Mouse (Mus musculus): ENCODE measurements around the gene Kansl1l. TPM values are rescaled to one million over a fixed set of nuclear protein-coding genes. Genes with fewer than 3 reads are reported as not detected.

Kansl1l gene
- polyA plus RNA-seq, 1 experiment, result 14.5 TPM

DNA sequence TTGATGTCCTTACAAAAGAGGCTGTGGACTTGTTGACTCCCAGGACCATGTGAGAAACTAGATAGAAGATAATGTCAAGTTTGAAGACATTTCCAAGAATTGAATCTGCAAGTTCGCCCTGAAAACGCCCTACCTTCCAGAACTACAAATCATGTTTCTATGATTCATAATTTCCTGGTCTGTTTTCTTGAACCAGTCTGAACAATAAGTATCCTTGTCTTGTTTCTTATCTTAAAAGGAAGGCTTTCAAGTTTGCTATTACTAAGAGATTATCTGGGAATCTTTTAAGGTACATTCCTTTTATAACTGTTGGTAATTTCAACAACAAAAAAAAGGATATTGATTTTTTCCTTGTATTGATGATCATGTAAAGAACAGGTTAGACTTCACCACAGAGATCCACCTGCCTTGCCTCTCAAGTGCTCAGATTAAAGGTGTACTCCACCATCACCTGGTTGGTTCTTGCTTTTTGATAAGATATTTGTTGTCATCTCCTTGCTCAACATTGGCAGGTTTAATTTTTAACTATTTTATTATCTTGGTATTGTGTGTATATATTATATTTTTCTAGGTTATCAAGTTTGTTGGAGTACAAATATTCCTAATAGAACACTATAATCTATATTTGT, 24.4 kb downstream of the Kansl1l start:
- H3K4me1 ChIP-seq (ENCODE audit: control insufficient read depth, insufficient read depth, low read length), result no peaks in the 10 kb centered on the region
- TF ChIP-seq CTCF (IDR thresholded peaks at IDR 0.05; ENCODE audit: low read depth, low read length) (no peak), POLR2A (IDR thresholded peaks at IDR 0.05; ENCODE audit: borderline replicate concordance, low read depth, low read length) (no peak)
- H3K4me3 ChIP-seq (ENCODE audit: insufficient read depth, low read length), result no peak overlapping the region
- H3K27ac ChIP-seq (ENCODE audit: insufficient read depth, low read depth, low read length), result no peak overlapping the region

DNA sequence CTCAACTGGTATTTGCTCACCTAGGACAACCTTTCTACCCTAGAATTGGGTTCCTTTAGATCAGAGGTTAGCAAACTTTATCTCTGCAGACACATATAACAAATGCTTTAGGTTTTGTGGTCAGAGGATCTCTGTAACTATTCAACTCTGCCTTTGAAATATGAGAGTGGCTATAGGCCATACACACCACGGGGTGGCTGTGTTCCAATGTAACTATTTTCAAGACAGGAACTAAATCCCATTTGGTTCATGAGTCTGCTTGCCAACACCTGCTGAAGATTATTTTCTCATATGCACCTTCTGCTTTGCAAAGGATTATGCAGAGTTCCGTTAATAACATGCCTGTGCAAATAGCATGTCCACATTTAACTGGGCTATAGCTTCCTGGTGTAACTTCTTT, 35.1 kb downstream of the Kansl1l start:
- no peak overlapping the region for H3K4me3 ChIP-seq (ENCODE audit: insufficient read depth, low read length)
- peaks cover 3% of the 10 kb centered on the region for H3K4me1 ChIP-seq (ENCODE audit: control insufficient read depth, insufficient read depth, low read length)
- TF ChIP-seq POLR2A (IDR thresholded peaks at IDR 0.05; ENCODE audit: borderline replicate concordance, low read depth, low read length), result no peak
- TF ChIP-seq CTCF (IDR thresholded peaks at IDR 0.05; ENCODE audit: low read depth, low read length), result no peak
- H3K27ac ChIP-seq (ENCODE audit: insufficient read depth, low read depth, low read length), result no peak overlapping the region

DNA sequence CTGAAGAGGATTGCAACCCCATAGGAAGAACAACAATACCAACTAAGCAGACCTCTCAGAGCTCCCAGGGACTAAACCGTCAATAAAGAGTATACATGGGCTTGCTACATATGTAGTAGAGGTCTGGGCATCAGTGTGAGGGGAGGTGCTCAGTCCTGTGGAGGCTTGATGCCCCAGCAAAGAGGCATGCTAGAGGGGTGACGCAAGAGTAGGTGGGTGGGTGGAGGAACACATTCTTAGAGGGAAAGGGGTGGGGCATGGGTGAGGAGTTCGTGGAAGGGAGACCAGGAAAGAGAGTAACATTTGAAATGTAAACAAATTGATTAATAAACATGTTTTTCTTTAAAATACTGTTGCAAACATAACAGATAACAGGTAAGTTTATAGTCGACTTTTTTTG, 36.3 kb downstream of the Kansl1l start:
- H3K27ac ChIP-seq (ENCODE audit: insufficient read depth, low read depth, low read length), result no peak overlapping the region
- no peak overlapping the region for H3K4me3 ChIP-seq (ENCODE audit: insufficient read depth, low read length)
- TF ChIP-seq POLR2A (IDR thresholded peaks at IDR 0.05; ENCODE audit: borderline replicate concordance, low read depth, low read length) (no peak), CTCF (IDR thresholded peaks at IDR 0.05; ENCODE audit: low read depth, low read length) (no peak)
- peaks cover 3% of the 10 kb centered on the region for H3K4me1 ChIP-seq (ENCODE audit: control insufficient read depth, insufficient read depth, low read length)

DNA sequence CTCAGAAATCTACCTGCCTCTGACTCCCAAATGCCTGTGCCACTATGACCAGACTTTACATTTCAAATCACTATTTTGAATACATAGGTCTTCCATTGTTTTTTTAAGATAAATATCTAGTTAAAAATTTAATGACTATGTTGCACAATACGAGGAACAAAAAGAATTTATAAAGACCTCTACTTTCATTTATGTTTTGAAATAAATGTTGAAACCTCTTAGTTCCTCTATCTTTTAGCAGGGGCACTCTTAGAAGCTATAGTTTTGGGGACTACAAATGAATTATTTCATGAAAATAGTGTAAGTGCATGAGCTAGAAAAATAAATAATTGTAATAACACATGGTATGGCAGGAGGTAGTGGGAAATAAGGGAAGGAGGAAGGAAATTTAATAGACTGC, 38.6 kb downstream of the Kansl1l start:
- Histone ChIP-seq H3K4me3 (ENCODE audit: insufficient read depth, low read length) (no peak overlapping the region), H3K4me1 (ENCODE audit: control insufficient read depth, insufficient read depth, low read length) (peaks cover 3% of the 10 kb centered on the region), H3K27ac (ENCODE audit: insufficient read depth, low read depth, low read length) (no peak overlapping the region)
- no peak for TF ChIP-seq POLR2A (IDR thresholded peaks at IDR 0.05; ENCODE audit: borderline replicate concordance, low read depth, low read length)
- no peak for TF ChIP-seq CTCF (IDR thresholded peaks at IDR 0.05; ENCODE audit: low read depth, low read length)

DNA sequence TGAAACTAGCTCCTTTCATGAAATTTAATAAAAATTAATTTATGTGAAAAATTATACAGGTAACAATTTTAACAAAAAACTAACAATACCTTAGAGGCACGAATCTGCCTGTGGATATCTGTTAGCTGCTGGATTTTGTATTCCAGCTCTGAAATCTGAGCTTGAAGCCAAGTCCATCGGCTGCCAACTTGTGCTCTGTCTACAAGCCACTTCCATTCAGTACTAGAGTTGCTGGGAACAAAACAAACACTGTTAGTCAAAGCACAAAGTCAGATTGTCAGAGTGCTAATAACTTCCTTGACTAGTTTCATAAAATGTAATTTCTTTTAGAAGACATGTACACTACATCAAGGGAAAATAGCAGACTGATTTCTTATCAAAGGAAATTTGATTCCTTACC, 39.5 kb downstream of the Kansl1l start:
- Histone ChIP-seq H3K4me3 (ENCODE audit: insufficient read depth, low read length) (no peak overlapping the region), H3K4me1 (ENCODE audit: control insufficient read depth, insufficient read depth, low read length) (peaks cover 3% of the 10 kb centered on the region), H3K27ac (ENCODE audit: insufficient read depth, low read depth, low read length) (no peak overlapping the region)
- TF ChIP-seq POLR2A (IDR thresholded peaks at IDR 0.05; ENCODE audit: borderline replicate concordance, low read depth, low read length) (no peak), CTCF (IDR thresholded peaks at IDR 0.05; ENCODE audit: low read depth, low read length) (no peak)

DNA sequence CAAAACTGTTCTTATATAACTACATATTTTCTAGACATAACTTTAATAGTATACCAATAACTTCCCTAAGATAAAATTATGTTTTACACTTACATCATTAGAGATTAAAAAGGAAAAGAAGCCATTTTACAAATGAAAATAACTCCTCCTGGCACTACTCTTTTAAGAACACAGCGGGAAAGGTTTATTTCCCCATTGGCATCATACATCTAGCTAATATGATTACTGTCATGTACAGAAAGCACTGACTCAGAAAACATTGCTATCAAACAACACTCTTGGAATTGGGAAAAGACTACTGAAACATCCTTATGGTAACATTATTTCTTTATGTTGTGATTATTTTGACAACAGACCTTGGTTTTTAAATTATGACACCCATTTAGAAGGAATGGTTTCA, 48.6 kb downstream of the Kansl1l start:
- no peaks in the 10 kb centered on the region for H3K4me1 ChIP-seq (ENCODE audit: control insufficient read depth, insufficient read depth, low read length)
- no peak overlapping the region for H3K27ac ChIP-seq (ENCODE audit: insufficient read depth, low read depth, low read length)
- H3K4me3 ChIP-seq (ENCODE audit: insufficient read depth, low read length), result no peak overlapping the region
- TF ChIP-seq POLR2A (IDR thresholded peaks at IDR 0.05; ENCODE audit: borderline replicate concordance, low read depth, low read length) (no peak), CTCF (IDR thresholded peaks at IDR 0.05; ENCODE audit: low read depth, low read length) (no peak)

DNA sequence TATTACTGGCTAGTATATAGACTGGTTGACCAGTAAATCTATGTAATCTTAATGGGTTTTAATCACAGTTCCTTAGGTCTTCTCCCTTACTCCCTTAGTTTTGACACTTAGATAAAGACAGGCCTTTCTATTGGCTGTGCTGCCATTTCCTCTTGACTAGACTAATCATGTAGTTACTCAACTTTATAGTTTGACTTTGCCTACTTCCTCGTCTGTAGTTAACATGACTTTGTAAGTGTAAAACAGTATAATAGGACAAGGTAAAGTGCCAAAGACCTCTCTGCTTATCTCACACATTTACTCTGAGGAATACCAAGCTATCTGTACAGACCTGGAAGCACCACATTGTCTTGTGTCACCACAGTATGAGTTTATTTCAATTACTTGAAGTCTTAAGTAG, 86.8 kb downstream of the Kansl1l start:
- H3K27ac ChIP-seq (ENCODE audit: insufficient read depth, low read depth, low read length), result no peak overlapping the region
- H3K4me3 ChIP-seq (ENCODE audit: insufficient read depth, low read length), result no peak overlapping the region
- H3K4me1 ChIP-seq (ENCODE audit: control insufficient read depth, insufficient read depth, low read length), result no peaks in the 10 kb centered on the region
- TF ChIP-seq POLR2A (IDR thresholded peaks at IDR 0.05; ENCODE audit: borderline replicate concordance, low read depth, low read length), result no peak
- TF ChIP-seq CTCF (IDR thresholded peaks at IDR 0.05; ENCODE audit: low read depth, low read length), result no peak

DNA sequence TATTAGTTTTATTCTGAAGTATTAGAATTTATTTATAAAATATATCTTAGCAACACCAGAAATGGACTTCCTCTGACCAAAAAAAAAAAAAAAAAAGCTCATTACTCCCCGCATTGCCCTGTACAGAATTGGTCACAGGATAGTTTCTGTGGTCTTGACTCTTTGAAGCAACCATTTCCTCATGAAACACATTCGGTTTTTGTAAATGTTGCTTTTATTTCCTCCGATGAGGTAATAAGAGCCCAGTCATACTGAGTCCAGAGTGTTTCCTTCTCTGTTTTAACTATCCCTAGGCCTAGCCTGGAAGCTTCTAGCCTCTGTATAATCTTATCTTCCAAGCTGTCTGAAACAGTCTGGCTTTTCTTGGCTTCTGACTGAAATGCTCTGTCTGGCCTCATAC, 104.5 kb downstream of the Kansl1l start:
- peaks cover 5% of the 10 kb centered on the region; the same call in 1 of the 2 replicates for H3K4me1 ChIP-seq (ENCODE audit: control insufficient read depth, insufficient read depth, low read length)
- no peak for TF ChIP-seq CTCF (IDR thresholded peaks at IDR 0.05; ENCODE audit: low read depth, low read length)
- no peak for TF ChIP-seq POLR2A (IDR thresholded peaks at IDR 0.05; ENCODE audit: borderline replicate concordance, low read depth, low read length)
- peak overlapping the region; percentile 9 for H3K27ac ChIP-seq (ENCODE audit: insufficient read depth, low read depth, low read length)
- no peak overlapping the region for H3K4me3 ChIP-seq (ENCODE audit: insufficient read depth, low read length)

DNA sequence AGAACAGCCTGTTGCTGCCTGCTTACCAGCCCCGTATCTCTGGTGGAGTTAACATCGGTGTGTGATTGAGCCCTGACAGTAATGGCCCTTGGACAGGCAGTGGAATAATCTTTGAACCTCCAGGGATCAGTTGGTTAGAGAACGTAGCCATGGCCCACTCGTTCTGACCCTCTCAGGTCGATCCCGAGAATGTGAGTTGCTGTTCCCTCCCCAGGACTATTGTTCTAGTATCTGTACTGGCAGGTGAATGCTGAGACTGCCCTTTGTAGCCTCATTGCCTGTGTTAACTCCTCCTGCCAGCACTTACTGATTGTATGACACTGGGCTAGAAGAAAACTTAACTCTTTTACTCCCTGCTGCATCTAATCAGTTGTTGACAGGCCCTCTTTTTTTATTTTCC, 112.8 kb downstream of the Kansl1l start:
- no peak overlapping the region for H3K27ac ChIP-seq (ENCODE audit: insufficient read depth, low read depth, low read length)
- TF ChIP-seq CTCF (IDR thresholded peaks at IDR 0.05; ENCODE audit: low read depth, low read length) (no peak), POLR2A (IDR thresholded peaks at IDR 0.05; ENCODE audit: borderline replicate concordance, low read depth, low read length) (no peak)
- H3K4me3 ChIP-seq (ENCODE audit: insufficient read depth, low read length), result no peak overlapping the region
- H3K4me1 ChIP-seq (ENCODE audit: control insufficient read depth, insufficient read depth, low read length), result peaks cover 15% of the 10 kb centered on the region

DNA sequence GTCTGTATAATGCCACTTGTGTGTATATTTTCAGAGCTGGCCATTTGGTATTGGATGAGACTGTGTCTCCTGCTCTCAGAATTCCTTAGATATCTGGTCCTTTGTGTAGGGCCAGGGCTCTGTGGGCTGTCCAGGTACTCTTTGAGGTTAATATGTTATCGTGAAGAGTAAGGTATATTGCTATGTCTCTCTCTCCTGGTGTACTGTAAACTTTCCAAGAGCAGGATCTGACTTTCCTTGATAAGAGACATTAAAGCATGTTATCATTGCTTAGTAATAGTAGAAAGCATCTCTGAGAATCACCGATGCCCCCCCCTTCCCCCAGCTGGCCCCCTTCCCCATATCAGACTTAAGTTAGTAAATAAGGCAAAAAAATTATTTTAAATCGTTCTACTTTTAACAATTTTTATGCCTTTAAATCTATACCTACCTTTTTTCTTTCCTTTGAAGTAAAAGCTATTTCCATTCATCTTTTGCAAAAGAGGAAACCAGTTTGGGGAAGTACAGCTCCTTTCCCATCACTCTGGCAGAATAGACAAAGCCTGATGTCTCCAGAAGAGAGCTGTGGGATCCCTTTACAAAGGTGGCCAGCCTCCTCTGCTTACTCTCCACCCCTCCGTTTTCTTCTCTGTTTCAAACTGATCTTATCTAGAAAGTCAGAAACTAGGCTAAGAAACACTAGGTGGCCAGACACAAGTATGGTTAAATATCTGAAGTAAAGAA, 114.6 kb downstream of the Kansl1l start:
- H3K4me3 ChIP-seq (ENCODE audit: insufficient read depth, low read length), result no peak overlapping the region
- no peak overlapping the region for H3K27ac ChIP-seq (ENCODE audit: insufficient read depth, low read depth, low read length)
- TF ChIP-seq POLR2A (IDR thresholded peaks at IDR 0.05; ENCODE audit: borderline replicate concordance, low read depth, low read length), result no peak
- TF ChIP-seq CTCF (IDR thresholded peaks at IDR 0.05; ENCODE audit: low read depth, low read length), result no peak

More for the DNA sequence above, 114.6 kb downstream of the Kansl1l start:
- peaks cover 15% of the 10 kb centered on the region for H3K4me1 ChIP-seq (ENCODE audit: control insufficient read depth, insufficient read depth, low read length)

Measured in bone marrow macrophage, adult 2 months (primary cell).